Mouse (Mus musculus) neutrophil, adult 5-6 weeks (primary cell): Measurements from ENCODE around the gene Batf2. TPM values are rescaled to one million over a fixed set of nuclear protein-coding genes. Genes with fewer than 3 reads are reported as not detected.
A peak's percentile ranks its signal among the peaks of the same experiment; 100 is the strongest.

Source experiments
- ATAC-seq: fragments of 151-379, 151-347 bp; 2 replicates; pipeline ENCODE4 v1.8.0; 2017; ENCODE audit warnings: mild to moderate bottlenecking, moderate TSS enrichment; ENCODE audit not compliant: insufficient number of reproducible peaks, poor library complexity, low FRiP score, severe bottlenecking; ENCODE audit errors: extremely low read depth
- total RNA-seq: library from RNA; stranded (forward); fragments of 200-1000 nt; gene quantifications from 2 replicates; pipeline ENCODE4 v1.2.3, GENCODE M21; 2017

The Batf2 gene
- 1.2 TPM in 1 of 2 replicates, not detected in the other for total RNA-seq

DNA sequence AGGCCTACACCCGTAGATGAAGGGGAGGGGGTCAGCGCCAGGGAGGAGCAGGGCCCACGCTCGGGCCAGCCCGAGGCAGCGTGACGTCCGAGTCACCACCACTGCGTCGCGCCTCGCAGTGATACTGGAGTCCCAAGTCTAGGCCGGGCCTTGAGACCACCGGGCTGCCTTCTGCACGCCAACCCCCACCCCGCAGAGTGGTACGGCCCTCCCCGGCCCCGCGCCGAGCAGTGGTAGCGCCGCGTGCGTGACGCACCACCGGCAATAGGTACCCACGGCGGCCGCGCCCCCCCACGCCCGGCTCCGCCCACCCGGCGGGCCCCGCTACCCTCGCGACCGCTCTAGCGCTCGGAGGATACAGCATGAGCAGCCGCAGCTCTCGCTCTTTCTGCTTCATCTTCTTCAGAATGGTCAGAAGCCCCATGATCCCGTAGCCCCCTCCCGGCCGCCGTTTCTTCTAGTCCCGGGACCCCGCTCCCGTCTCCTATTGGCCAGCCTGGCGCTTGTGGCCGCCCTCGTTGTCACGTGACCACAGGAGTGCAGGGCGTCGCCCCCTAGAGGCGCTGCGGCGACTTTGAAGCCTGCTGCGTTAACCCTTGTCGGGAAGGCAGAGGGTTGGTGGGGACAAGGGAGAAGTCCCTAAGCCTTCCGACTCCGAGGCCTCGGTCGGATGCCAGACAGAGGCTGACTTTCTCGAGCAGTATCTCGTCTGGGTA is at the start of gene Batf2:
Gene Batf2, plus strand, starts transcription at position 306 of the 716 bp plus-strand sequence.
- ATAC-seq = peak; percentile 80

DNA sequence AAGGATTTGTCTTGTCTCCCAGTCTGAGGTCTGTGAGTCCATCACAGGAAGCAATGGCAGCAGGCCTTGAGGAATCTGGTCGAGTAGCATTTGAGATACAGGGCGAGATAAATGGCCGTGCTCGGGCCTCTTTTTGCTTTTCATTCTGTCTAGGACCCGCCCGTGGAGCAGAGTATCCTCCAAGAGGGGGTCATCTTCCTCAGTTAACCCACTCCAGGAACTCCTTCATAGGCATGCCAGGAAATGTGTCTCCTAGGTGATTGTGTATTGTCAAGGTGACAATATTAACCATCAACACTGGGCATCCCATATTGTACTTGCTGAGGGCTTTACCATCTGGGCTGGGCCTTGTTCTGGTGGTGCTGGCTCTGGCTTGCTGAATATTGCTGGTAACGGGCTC is 46.7 kb upstream of the Batf2 start, which contains the start of gene AC131692.1:
Gene AC131692.1, plus strand, starts transcription at position 301 of the 400 bp plus-strand sequence.
- no peak for ATAC-seq

DNA sequence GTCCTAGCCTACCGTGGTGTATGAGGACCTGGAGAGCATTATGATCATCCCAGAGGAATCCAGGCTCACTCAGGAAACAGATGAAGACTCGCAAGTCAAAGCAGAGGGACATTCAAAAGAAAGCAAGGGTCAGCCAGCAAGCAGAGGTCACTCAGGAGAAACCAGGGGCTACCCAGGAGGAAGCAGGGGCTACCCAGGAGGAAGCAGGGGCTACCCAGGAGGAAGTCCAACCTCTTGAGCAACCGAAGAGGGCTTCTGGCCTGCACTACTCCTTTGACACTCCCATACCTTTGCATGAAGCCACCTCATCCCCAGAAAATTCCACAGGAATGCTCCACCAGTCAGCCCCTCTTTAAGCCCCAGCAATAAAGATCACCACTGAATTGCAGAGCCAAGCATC is 42.9 kb upstream of the Batf2 start:
- ATAC-seq = no peak

DNA sequence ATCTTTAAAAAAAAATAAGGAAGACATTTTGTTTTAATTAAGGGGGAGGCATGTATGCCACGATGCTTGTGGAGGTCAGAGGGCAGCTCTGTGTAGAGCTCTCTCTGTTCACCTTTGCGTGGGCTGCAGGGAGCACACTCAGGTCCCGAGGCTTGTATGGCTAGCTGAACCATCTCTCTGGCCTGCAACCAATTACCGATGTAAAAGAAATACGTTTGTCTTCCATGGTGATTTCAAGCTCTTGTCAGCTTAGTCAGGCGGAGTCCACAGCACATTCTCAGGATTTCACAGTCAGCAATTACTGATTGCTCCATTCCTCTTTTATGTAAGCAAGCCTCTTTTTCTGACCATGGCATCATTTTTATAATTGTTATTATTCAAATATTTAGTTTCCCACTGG is 39.6 kb upstream of the Batf2 start:
- no peak for ATAC-seq

DNA sequence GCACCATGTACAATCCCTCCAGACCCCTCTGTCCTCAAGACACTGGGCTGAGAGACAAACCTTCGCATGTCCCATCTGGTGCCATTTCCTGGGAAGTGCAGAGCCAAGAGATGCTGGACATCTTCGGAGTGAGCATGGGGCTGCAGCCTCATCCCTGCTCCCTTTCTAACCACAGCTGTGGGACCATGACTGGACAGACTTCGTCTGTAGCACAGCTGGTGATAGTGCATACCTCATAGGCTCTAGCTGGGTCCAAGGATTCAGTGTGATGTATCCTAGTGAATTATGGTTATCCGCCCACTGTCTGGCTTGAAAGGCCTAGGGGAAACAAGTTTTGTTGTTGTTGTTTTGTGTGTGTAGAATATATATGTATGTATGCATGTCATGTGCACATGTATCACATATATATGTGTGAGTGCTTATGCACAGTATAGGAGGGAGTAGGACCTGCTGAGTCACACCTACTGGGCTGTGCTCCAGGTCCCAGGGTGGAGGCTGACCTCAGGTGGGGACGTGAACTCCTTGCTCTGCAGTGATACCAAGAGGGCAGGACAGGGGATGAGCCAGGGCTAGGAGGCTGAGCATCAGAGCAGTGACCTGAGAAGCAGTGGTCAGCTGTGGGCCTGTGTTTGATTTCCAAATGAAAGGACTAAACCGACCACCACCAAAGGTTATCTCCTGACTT is 38.5 kb upstream of the Batf2 start:
- ATAC-seq = no peak

DNA sequence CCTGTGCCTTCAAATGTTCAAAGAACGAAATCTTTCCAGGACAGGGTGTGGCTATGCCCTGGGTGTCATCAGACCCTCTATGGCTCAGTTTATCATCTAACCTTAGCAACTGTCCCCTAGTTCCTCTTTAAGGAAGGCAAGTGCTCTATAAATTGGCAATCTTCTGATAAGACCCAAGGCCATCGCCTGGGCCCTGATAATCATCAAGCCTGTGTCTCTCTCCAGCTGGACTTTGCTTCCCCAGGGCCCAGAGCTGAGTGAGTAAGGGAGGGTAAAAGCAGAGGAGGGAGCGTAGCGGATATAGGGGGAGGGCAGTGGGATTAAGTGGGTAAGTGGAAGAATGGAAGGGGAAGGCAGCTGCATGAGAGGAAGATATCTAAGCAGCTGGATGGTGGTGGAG is 36.3 kb upstream of the Batf2 start:
- ATAC-seq = no peak

DNA sequence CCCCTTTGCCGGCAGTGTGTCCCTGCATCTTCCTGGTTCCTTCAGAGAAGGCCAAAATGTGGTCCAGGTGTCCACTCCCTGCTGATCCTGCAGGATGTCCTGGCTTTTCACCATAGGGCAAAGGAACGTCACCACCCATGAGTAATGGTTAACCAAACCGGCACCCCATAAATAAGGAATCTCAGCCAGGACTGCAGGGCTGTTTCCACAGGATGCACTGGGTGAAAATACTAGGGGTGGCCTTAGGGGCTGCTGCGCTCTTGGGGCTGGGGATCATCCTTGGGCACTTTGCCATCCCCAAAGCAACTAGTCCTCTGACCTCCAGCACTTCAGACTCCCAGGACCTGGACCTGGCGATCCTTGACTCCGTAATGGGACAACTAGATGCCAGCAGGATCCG is 35.2 kb upstream of the Batf2 start, which contains the start of gene Naaladl1:
Gene Naaladl1, plus strand, starts transcription at position 197 of the 400 bp plus-strand sequence.
- ATAC-seq = no peak

DNA sequence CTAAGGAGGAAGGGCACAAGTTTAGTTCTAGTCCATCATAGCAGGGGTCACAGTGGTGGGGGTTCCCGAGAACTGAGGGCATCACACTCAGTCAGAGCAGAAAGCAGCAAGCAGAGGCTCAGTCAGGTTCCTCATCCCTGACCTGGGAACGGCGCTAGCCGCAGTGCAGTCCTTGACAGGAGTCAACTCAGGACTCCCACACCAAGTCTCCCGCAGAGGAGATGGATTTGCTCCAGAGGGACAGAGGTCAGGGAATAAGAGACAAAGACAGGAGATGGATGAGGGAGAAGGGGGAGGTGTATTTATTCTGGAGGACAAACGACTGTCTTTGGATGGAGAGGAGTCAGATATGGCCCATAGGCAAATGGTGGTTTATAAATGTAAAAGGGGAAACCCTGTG is 27.7 kb upstream of the Batf2 start:
- ATAC-seq = no peak

DNA sequence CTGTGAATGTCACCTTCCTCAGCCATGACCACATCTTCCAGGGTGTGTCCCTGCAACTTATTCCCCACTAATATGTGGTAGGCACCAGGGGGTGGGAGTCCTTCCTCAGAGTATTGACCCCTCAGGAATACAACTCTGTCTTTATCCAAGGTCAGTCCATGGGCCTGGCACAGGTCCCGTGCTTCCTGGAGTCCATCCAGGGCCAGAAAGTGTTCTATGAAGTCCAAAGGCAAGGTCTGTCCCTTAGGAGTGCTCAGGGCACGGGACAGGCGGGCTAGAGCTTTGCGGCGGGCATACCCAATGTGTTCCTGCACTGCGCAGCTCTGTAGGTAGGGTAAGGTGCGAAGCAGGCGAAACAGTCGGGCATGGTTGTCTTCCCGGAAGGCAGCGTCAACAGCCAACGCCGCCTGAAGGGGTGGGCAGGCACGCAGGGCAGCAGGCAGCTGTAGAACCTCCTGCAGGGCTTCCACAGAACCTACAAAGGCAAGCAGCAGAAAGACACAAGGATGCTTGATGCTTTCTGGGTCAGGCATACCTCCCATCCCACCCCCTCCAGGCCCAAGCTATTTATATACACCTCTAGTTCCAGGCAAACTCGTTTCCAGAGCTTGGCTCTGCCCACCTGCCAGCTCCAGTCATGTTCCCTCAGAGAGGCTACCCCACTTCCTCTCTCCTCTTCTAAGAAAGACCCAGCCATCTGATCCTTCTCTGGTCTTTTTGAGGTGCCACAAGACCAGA is 24.5 kb upstream of the Batf2 start:
- ATAC-seq = no peak

DNA sequence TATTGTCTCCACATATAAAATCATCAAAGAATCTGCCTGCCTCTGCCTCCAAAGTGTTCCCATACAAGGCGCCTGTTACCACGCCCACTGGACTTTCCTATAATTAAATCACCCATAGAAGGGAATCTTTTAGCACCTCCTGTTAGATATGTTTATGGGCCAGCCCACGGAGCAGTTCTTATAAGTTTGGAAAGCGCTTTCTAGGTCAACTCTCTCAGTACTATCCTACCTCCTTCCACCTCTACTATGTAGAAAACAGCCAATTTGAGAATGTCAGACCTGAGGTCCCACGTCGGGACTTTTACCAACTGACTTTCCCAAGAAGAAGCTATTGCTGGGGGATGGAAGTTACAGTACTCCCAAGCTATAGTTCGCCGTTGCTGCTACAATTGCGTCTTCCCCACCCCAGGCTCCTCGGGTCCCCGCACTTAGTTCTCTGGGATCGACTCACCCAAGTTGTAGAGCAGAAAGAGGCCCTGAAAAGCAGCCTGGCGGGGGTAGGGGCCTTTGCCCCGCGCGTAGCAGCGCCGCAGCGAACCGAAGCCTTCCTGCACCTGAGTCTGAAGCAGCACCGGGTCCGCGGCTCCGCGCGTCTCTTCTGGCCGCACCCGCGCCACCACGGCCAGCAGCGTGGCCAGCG is 23.3 kb upstream of the Batf2 start:
- no peak for ATAC-seq

DNA sequence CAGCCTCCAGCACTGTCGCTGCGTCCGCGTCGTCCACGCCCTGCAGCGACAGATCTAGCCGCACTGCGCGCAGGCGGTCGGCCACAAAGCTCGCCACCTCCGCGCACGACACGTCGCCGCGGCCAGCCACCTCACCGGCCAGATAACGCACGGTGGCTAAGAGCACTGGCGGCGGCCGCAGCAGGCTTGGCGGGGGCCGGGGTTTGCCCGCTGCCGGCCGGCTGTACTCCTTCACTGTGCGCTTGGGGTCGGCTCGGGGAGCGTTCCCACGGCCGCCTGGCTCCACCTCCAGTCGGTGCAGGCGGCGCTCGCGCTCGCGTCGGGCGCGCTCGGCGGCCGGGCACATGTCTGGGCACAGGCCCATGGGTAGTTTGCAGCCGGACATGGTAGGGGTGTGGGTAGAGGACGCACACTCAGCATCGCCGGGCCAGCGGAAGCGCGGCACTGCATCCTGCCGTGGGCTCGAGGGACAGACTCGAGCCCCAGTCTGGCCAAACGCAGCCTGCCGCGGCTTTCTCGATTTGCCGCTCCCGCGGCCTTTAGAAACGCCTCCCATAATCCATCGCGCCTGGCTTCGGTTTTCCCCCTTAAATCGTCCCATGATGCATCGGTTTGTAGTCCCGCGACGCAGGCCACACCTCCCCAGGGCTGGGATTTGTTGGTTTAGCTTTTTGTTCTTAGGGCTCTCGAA is 22.7 kb upstream of the Batf2 start, which contains the start of gene Sac3d1:
Gene Sac3d1, minus strand, starts transcription at position 665 of the 691 bp plus-strand sequence.
- ATAC-seq = peak; percentile 82

DNA sequence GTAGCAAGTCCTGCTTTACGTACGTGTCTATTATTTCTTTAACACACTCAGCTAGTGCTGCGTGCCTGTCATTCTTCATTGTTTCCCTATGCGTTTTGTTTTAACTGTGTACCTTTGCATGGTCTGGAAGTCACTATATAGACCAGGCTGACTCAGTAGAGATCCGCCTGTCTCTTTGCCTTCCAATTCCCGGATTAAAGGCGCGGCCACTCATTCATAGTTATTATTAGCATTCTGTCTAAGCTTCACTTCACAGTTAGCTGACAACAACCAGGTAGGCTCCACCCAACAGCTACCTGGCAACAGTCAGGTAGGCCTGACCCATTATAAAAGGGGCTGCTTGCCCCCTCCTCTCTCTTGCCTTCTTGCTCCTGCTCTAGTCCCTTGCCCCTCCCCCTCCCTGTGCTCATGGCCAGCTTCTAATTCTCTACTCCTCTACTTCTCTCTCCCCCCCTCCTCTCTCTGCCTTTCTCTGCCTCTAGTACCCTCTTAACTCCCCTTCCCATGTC is 22.1 kb upstream of the Batf2 start:
- ATAC-seq = no peak

DNA sequence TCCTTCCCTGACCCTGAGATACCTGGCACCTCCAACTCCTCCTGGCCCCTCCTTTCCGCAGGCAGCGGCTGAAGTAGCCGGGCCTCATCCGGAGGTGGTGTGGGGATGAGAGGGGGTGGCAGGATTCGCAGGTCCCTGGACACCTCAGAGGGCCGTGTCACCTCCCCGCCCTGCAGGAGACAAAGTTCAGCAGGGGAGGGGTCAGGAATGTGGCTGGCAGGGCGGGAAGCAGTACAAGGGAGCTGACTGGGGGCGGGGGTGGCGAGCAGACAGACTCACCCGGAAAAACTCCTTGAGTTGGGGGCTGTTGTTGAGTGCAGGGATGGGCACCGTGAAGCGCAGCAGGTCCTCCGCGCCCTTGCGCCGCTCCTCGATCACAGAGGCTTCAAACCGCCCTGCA is 19.0 kb upstream of the Batf2 start:
- ATAC-seq = no peak

DNA sequence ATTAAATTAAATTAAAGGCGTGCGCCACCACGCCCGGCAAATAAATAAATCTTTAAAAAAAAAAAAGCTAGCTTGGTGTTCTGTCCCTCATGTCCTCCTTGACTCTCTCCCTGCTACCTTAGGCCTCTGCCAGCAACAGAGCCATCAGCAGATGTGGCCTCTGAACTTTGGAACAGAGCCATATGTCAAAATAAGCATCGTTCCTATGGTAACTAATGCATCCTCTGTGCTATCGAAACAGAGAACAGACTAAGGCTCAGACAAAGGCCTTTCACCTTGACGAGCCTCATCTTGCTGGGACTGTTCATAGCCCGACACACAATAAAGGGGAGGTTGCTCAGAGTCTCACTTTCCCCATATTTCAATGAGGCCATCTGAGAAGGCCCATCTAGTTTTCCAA is 17.5 kb upstream of the Batf2 start:
- no peak for ATAC-seq

DNA sequence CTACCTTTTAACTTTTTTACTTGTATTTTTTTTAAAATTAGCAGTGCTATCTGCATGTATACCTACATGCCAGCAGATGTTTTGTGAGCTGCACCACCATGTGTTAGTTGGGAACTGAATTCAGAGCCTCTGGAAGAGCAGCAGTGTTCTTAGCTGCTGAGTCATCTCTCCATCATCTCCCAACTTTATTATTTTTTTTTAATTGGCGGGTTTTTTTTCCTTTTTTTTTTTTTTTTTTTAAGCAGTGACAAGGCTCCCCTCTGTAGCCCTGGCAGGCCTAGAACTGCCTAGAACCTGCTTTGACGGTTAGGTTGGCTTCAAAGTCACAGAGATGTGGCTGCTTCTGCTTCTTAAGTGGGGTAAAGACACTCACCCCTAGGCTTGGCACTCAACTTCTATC is 15.9 kb upstream of the Batf2 start:
- no peak for ATAC-seq

DNA sequence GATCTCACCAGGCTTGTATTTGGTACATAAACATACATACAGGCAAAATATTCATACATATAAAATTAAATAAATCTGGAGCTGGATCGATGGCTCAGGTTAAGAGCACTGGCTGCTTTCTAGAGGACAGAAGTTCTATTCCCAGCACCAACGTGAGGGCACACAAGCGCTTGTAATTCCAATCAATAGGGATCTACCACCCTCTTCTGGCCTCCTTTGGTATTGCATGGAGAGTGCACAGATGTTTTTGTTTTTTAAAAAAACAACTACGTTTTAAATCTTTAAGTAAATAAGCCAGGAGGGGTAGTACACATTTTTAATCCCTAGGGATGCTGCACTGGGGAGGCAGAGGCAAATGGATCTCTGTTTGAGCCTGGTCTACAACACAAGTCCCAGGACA is 14.5 kb upstream of the Batf2 start:
- peak; percentile 27; the same call in 1 of the 2 replicates for ATAC-seq

DNA sequence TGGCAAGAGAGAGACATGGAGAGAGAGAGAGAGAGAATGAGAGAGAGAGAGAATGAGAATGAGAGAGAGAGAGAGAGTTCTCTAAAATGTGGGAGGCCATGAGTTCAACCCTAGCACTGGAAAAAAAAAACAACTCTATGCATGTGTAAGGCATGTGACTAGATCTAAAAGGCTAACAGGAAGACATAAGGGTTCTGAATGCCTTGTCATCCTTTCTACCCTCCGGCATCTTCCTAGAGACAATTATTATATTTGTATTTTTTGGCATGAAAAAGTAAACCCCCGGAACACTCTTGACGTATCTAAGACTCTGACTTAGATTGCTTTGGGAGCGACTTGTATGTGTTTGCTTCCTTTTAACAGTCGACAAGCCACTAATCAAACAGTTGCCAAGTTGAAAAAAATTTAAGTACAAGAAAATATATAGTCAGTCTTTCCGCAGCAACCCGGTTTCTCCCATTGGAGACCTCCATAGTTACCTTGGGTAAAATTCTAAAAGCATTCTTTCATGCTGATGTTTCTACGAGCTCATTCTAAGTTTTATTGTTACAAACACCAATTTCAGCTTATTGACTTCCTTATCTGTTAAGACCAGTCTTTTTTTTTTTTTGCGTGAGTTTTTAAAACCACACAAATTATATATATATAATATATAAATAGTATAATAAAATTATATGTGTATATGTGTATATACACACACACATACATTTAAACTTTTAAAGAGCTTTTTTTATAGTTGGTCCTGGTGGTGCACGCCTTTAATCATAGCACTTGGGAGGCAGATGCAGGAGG is 13.8 kb upstream of the Batf2 start:
- ATAC-seq = no peak
